Mouse (Mus musculus): ENCODE results near the gene 1110032F04Rik. TPM values are rescaled to one million over a fixed set of nuclear protein-coding genes. Genes with fewer than 3 reads are reported as not detected.

1110032F04Rik gene
- total RNA-seq, 1 experiment from 2014 or later = 0.27 TPM

DNA sequence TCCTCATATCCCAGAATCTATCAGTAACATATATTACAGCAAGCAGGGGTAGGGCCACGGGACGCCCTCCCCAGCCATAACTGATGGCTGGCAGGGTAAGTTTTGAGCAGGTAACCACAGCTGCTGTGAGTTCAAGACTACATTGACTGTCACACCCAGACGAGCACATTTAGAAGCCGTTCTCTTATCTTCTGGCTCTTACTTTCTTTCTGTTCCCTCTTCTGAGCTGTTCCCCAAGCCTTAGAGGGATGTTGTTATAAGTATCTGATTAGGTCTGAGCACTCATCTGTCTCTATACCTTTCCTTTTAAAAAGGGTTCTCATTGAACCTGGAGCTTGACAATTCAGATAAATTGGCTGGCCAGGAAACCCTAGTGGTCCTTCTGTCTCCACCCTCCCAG, 38.1 kb downstream of the 1110032F04Rik start:
- DNase-seq = no peak

Other genes starting within 250 kb of the 1110032F04Rik start
- gene Il12a, start 178.9 kb upstream of the 1110032F04Rik start, total RNA-seq (2021) = 0.67 TPM in 1 of 2 replicates, not detected in the other
- 17.3 and 25.4 TPM in 2 replicates for gene Ift80, start 135.0 kb downstream of the 1110032F04Rik start, total RNA-seq (2021)
- gene Smc4, start 135.2 kb downstream of the 1110032F04Rik start, total RNA-seq (2021) = 42.7 and 48.5 TPM in 2 replicates
- 12.6 and 14.0 TPM in 2 replicates for gene Trim59, start 175.2 kb downstream of the 1110032F04Rik start, total RNA-seq (2021)

Measured in adrenal gland, postnatal 25 days (tissue).